Mouse (Mus musculus) ES-E14 (cell line): ENCODE measurements at regions not wholly inside any gene's neighbourhood (a gene's known extent, or its start where the extent isn't known, plus 50 kb on each side); places are given as distances from the start of the nearest gene placed in this dataset.

Experiments used
- DNase-seq: peaks from one replicate; pipeline ENCODE4 v3.0.0-alpha.2; 2013; ENCODE audit warnings: low read depth, low spot score
- H3K27ac ChIP-seq: 2 replicates; pipeline ENCODE4 v1.5.1; 2012; ENCODE audit warnings: low read depth, mild to moderate bottlenecking, low read length, moderate library complexity, mixed read lengths; ENCODE audit not compliant: poor library complexity, insufficient read depth, severe bottlenecking
- H3K36me3 ChIP-seq: 2 replicates; pipeline ENCODE4 v1.6.1; 2012; ENCODE audit warnings: mild to moderate bottlenecking, low read length, moderate library complexity, mixed read lengths; ENCODE audit not compliant: control insufficient read depth, poor library complexity, insufficient read depth, severe bottlenecking
- H3K4me1 ChIP-seq, 2 experiments: fragments of 150-350 bp in 1 of 2; sonication (generic) in 1 of 2; 2 replicates each; pipeline ENCODE4 v1.6.1; 2012; ENCODE audit warnings: low read length in 2 of 2, mild to moderate bottlenecking in 1 of 2, mixed read lengths in 1 of 2; ENCODE audit not compliant: control insufficient read depth in 2 of 2, insufficient read depth in 2 of 2, poor library complexity in 1 of 2
- H3K4me3 ChIP-seq, 2 experiments: fragments of 150-350 bp in 1 of 2; sonication (generic) in 1 of 2; 2 replicates each; pipeline ENCODE4 v1.5.1; 2012; ENCODE audit warnings: low read length in 2 of 2, low read depth in 1 of 2, mild to moderate bottlenecking in 1 of 2, mixed read lengths in 1 of 2; ENCODE audit not compliant: insufficient read depth in 1 of 2, poor library complexity in 1 of 2, severe bottlenecking in 1 of 2
- H3K9ac ChIP-seq: 2 replicates; pipeline ENCODE4 v1.6.1; 2012; ENCODE audit warnings: low read depth, mild to moderate bottlenecking, low read length, mixed read lengths; ENCODE audit not compliant: poor library complexity, insufficient read depth, severe bottlenecking
- H3K9me3 ChIP-seq: fragments of 150-350 bp; sonication (generic); 2 replicates; pipeline ENCODE4 v1.6.1; 2012; ENCODE audit warnings: low read depth, mild to moderate bottlenecking, low read length; ENCODE audit not compliant: control insufficient read depth, insufficient read depth
- CHD2 ChIP-seq: IDR thresholded peaks from 2 replicates; pipeline ENCODE4 v1.6.1; 2014; ENCODE audit warnings: mild to moderate bottlenecking, low read depth, low read length, inconsistent platforms
- HCFC1 ChIP-seq: IDR thresholded peaks from 2 replicates; pipeline ENCODE4 v1.6.1; 2012; ENCODE audit warnings: low read length, inconsistent platforms, borderline replicate concordance; ENCODE audit not compliant: insufficient read depth
- MAFK ChIP-seq: IDR thresholded peaks from 2 replicates; pipeline ENCODE4 v1.6.1; 2014; ENCODE audit warnings: mild to moderate bottlenecking, low read depth, low read length, inconsistent platforms; ENCODE audit not compliant: insufficient read depth
- ZC3H11A ChIP-seq: IDR thresholded peaks from 2 replicates; pipeline ENCODE4 v1.6.1; 2012; ENCODE audit warnings: low read depth, mild to moderate bottlenecking, inconsistent platforms, low read length, borderline replicate concordance
- ZNF384 ChIP-seq: IDR thresholded peaks from 2 replicates; pipeline ENCODE4 v1.6.1; 2012; ENCODE audit warnings: low read depth, low read length, inconsistent platforms
- in situ Hi-C, 2 experiments: fragments of 600-800 bp; cut with MboI; formaldehyde crosslinking; loops; one replicate each; pipeline ENCODE4 v1.15.1; 2025; ENCODE audit warnings: low sequenced_read_pairs in 2 of 2, inconsistent platforms in 1 of 2; ENCODE audit not compliant: unreplicated experiment in 2 of 2

DNA sequence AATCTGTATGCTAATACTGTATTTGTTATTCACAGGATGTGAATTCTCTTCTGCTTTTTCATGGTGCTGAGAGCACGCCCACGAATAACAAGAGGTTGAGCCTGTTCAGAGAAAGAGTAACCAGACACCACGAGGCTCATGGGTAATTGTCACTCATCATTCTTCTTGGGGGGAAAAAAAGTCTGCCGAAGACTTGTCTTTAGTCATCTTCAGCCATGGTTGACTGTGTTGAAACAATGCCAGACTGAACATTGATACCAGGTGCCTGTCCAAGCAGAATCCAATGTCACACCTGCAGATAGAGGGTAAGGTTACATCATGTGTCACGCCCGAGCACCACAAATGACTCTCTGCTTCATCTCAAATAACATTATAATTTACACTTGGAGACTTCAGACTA lies 418.5 kb downstream of the Fgf9 start:
- Histone ChIP-seq H3K4me3 (no peak overlapping the region), H3K9ac (no peak overlapping the region), H3K9me3 (no peaks in the 10 kb centered on the region), H3K4me1 (no peaks in the 10 kb centered on the region), H3K36me3 (no peaks in the 10 kb centered on the region), H3K27ac (no peak overlapping the region)
- no peak for DNase-seq
- in situ Hi-C loops: no loop called here
- TF ChIP-seq MAFK: no peak
- no peak for TF ChIP-seq ZC3H11A
- TF ChIP-seq HCFC1: no peak
- TF ChIP-seq ZNF384: no peak
- TF ChIP-seq CHD2: no peak

GRCm38 (mm10) chr14:58487836-58488235 lies 417.5 kb downstream of the Fgf9 start:
- TF ChIP-seq ZNF384 (no peak), CHD2 (no peak)

GRCm38 (mm10) chr14:58480454-58480853 lies 410.1 kb downstream of the Fgf9 start:
- TF ChIP-seq ZC3H11A (no peak), ZNF384 (no peak)
- Histone ChIP-seq H3K4me3 (no peak overlapping the region), H3K4me1 (no peaks in the 10 kb centered on the region), H3K9me3 (no peaks in the 10 kb centered on the region), H3K36me3 (no peaks in the 10 kb centered on the region), H3K27ac (no peak overlapping the region), H3K9ac (no peak overlapping the region)
- in situ Hi-C loops: no loop called here
- no peak for DNase-seq

More at GRCm38 (mm10) chr14:58487836-58488235, 417.5 kb downstream of the Fgf9 start:
- in situ Hi-C loops: no loop called here
- no peaks in the 10 kb centered on the region for H3K9me3 ChIP-seq
- no peaks in the 10 kb centered on the region for H3K4me1 ChIP-seq
- H3K9ac ChIP-seq: no peak overlapping the region
- H3K27ac ChIP-seq: no peak overlapping the region
- H3K36me3 ChIP-seq: no peaks in the 10 kb centered on the region
- no peak for DNase-seq
- H3K4me3 ChIP-seq: no peak overlapping the region

- H3K9ac ChIP-seq: no peak overlapping the region
- no peaks in the 10 kb centered on the region for H3K36me3 ChIP-seq
- no peak overlapping the region for H3K27ac ChIP-seq
- TF ChIP-seq HCFC1: no peak
- TF ChIP-seq ZC3H11A: no peak
- TF ChIP-seq MAFK: no peak
- TF ChIP-seq ZNF384: no peak
- no peak for TF ChIP-seq CHD2
- in situ Hi-C loops: no loop called here
- H3K4me1 ChIP-seq: no peaks in the 10 kb centered on the region
- DNase-seq: no peak
- no peaks in the 10 kb centered on the region for H3K9me3 ChIP-seq
- H3K4me3 ChIP-seq: no peak overlapping the region
Observed at GRCm38 (mm10) chr14:58470678-58471077, 400.3 kb downstream of the Fgf9 start.

DNA sequence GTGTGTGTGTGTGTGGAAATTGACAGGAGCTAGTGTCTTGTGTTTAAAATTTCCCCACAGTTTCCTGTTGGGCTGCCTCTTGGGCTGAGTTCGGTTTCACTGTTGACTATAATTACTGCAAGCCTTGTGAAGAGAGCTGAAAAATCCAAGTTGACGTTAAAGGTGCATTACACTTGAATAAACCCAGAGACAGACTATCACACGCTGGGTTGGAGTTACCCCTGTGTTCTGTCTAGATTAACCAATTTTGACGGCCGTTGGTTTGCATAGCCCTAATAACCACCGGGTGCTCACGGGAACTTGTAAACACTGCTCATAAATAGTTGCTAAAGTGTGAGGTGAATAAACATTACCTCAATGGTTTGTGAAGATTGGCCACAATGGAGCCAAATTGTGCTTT lies 398.1 kb downstream of the Fgf9 start:
- Histone ChIP-seq H3K4me3 (no peak overlapping the region), H3K4me1 (no peaks in the 10 kb centered on the region), H3K9ac (no peak overlapping the region), H3K27ac (no peak overlapping the region), H3K9me3 (no peaks in the 10 kb centered on the region), H3K36me3 (no peaks in the 10 kb centered on the region)
- TF ChIP-seq CHD2: no peak
- TF ChIP-seq MAFK: no peak
- no peak for TF ChIP-seq HCFC1
- TF ChIP-seq ZC3H11A: no peak
- no peak for TF ChIP-seq ZNF384
- no peak for DNase-seq
- in situ Hi-C loops: no loop called here
